In the genomic region with DNA sequence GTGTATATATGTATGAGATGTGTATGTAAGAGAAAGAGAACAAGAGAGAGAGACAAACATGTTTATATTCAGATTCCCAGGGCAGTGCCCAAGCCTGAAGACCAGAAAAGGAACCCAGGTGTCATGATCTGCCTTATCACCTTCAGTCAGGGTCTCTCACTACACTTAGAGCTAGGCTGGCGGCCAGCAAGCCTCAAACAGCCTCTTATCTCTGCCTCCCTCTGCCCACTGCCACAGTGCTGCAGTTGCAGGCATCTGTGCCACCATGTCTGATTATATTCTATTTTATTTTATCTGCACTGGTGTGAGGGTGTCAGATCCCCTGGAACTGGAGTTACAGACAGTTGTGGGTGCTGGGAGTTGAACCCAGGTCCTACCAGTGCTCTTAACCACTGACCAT, we compare ENCODE assay signal across 20 mouse cellular contexts. TPM values are rescaled to one million over a fixed set of nuclear protein-coding genes. Genes with fewer than 3 reads are reported as not detected.
A peak's percentile ranks its signal among the peaks of the same experiment; 100 is the strongest.
DNase-seq lines count a peak whose midpoint lies in the region; ATAC-seq and TF ChIP-seq lines count a peak whose summit lies in the region.
"Had no signal": no experiment of that assay in that cellular context is flagged by ENCODE, and none has a peak within 500 bp of the region (broad histone marks: within the 10 kb centered on the region; RNA-seq: fewer than 3 reads in every experiment).

No protein-coding gene starts in this region.

- ATAC-seq in lung, embryonic 15.5 days (ENCODE audit: borderline replicate concordance, extremely low read depth, low FRiP score, low TSS enrichment) = no peak
- ATAC-seq in liver, embryonic 11.5 days (replicated peaks; ENCODE audit: low FRiP score) = peak; percentile 67
- ATAC-seq in liver, postnatal 0 days = peak; percentile 41
- ATAC-seq in stomach, postnatal 0 days (ENCODE audit: low FRiP score, low TSS enrichment) = no peak
- ATAC-seq: forebrain, embryonic 13.5 days; midbrain, embryonic 13.5 days had no signal

- H3K4me2 ChIP-seq in lung, embryonic 15.5 days = no peak overlapping the region
- no peak overlapping the region for H3K4me2 ChIP-seq in liver, embryonic 11.5 days
- H3K4me2 ChIP-seq in liver, postnatal 0 days (ENCODE audit: low read depth, low read length) = no peak overlapping the region
- H3K4me2 ChIP-seq in stomach, postnatal 0 days (replicated peaks; ENCODE audit: low read depth) = no peak overlapping the region
- H3K4me2 ChIP-seq: forebrain, embryonic 13.5 days; hindbrain, embryonic 14.5 days; midbrain, embryonic 13.5 days had no signal

- no peaks in the 10 kb centered on the region for H3K27me3 ChIP-seq in lung, embryonic 15.5 days
- H3K27me3 ChIP-seq in liver, embryonic 11.5 days (replicated peaks; ENCODE audit: control insufficient read depth, insufficient read depth, low read length) = no peaks in the 10 kb centered on the region; the same call in 1 of the 2 replicates
- H3K27me3 ChIP-seq in liver, postnatal 0 days (ENCODE audit: insufficient read depth, low read length) = no peaks in the 10 kb centered on the region
- H3K27me3 ChIP-seq in stomach, postnatal 0 days (ENCODE audit: control insufficient read depth, insufficient read depth, low read length) = no peaks in the 10 kb centered on the region
- H3K27me3 ChIP-seq: forebrain, embryonic 13.5 days; midbrain, embryonic 13.5 days had no signal

- H3K4me1 ChIP-seq in lung, embryonic 15.5 days = peaks cover 22% of the 10 kb centered on the region; the same call in 1 of the 2 replicates
- no peaks in the 10 kb centered on the region for H3K4me1 ChIP-seq in liver, embryonic 11.5 days (replicated peaks; ENCODE audit: control insufficient read depth, insufficient read depth, low read length)
- H3K4me1 ChIP-seq in liver, postnatal 0 days (ENCODE audit: insufficient read depth) = no peaks in the 10 kb centered on the region
- H3K4me1 ChIP-seq in stomach, postnatal 0 days (replicated peaks; ENCODE audit: control insufficient read depth, insufficient read depth) = no peaks in the 10 kb centered on the region

- no peak overlapping the region for H3K4me3 ChIP-seq in lung, embryonic 15.5 days
- H3K4me3 ChIP-seq in liver, embryonic 11.5 days (ENCODE audit: low read depth, low read length) = no peak overlapping the region
- H3K4me3 ChIP-seq in liver, postnatal 0 days (ENCODE audit: low read depth, low read length) = no peak overlapping the region
- no peak overlapping the region for H3K4me3 ChIP-seq in stomach, postnatal 0 days (ENCODE audit: low read depth, low read length)
- H3K4me3 ChIP-seq: forebrain, embryonic 13.5 days; limb, embryonic 10.5 days; midbrain, embryonic 13.5 days had no signal

- peak overlapping the region; percentile 86; the same call in 1 of the 2 replicates for H3K27ac ChIP-seq in lung, embryonic 15.5 days
- no peak overlapping the region for H3K27ac ChIP-seq in liver, embryonic 11.5 days (ENCODE audit: low read depth, low read length)
- no peak overlapping the region for H3K27ac ChIP-seq in liver, postnatal 0 days (ENCODE audit: low read depth)
- H3K27ac ChIP-seq in stomach, postnatal 0 days (replicated peaks) = 0 out of 2 replicates have a peak overlapping the region, but pooled peaks have one; percentile 8
- H3K27ac ChIP-seq: forebrain, embryonic 13.5 days; hindbrain, embryonic 14.5 days; kidney, postnatal 0 days; limb, embryonic 10.5 days; macrophage; midbrain, embryonic 13.5 days had no signal

- TF ChIP-seq EP300 in liver, postnatal 0 days (IDR thresholded peaks at IDR 0.05; ENCODE audit: low read depth) = peak; percentile 25; the same call in 1 of the 2 replicates
- no peak for TF ChIP-seq EP300 in stomach, postnatal 0 days (optimal IDR thresholded peaks at IDR 0.05)

- TF ChIP-seq CTCF in liver, postnatal 0 days (IDR thresholded peaks at IDR 0.05; ENCODE audit: low read depth) = no peak
- TF ChIP-seq CTCF in stomach, postnatal 0 days (IDR thresholded peaks at IDR 0.05; ENCODE audit: low read depth) = no peak

- DNase-seq in lung, postnatal 36 days = no peak
- DNase-seq in liver, embryonic 11.5 days (ENCODE audit: low spot score) = no peak
- DNase-seq in liver, postnatal 0 days = no peak
- no peak for DNase-seq in stomach, postnatal 0 days (ENCODE audit: low spot score)
- DNase-seq in cerebellum, postnatal 14 days = no peak
- no peak for DNase-seq in adrenal gland, adult 18-20 months (ENCODE audit: low spot score in 2 of 2)
- DNase-seq: adrenal gland, postnatal 25 days; cerebellum, adult 9-10 months; gastrocnemius, postnatal 36 days; heart, postnatal 36 days; kidney, adult 2 months; right cerebral cortex, postnatal 14 days; thymus, postnatal 25 days had no signal

- H3K9me3 ChIP-seq in lung, embryonic 15.5 days = no peaks in the 10 kb centered on the region
- no peaks in the 10 kb centered on the region for H3K9me3 ChIP-seq in liver, embryonic 11.5 days (ENCODE audit: control insufficient read depth, low read length)
- no peaks in the 10 kb centered on the region for H3K9me3 ChIP-seq in liver, postnatal 0 days (ENCODE audit: low read length)
- no peaks in the 10 kb centered on the region for H3K9me3 ChIP-seq in stomach, postnatal 0 days (ENCODE audit: control insufficient read depth, low read length)
- H3K9me3 ChIP-seq: forebrain, embryonic 13.5 days; limb, embryonic 10.5 days; midbrain, embryonic 13.5 days had no signal

- H3K36me3 ChIP-seq in lung, embryonic 15.5 days = no peaks in the 10 kb centered on the region
- no peaks in the 10 kb centered on the region for H3K36me3 ChIP-seq in liver, embryonic 11.5 days (ENCODE audit: control insufficient read depth, insufficient read depth, low read length)
- no peaks in the 10 kb centered on the region for H3K36me3 ChIP-seq in liver, postnatal 0 days (replicated peaks; ENCODE audit: insufficient read depth, low read length)
- no peaks in the 10 kb centered on the region for H3K36me3 ChIP-seq in stomach, postnatal 0 days (ENCODE audit: control insufficient read depth, insufficient read depth, low read length)
- H3K36me3 ChIP-seq: limb, embryonic 10.5 days; midbrain, embryonic 13.5 days had no signal

- WGBS in lung, embryonic 15.5 days = 47% methylated on average over 1 of the region's 1 CpGs
- WGBS in liver, embryonic 11.5 days = 28% methylated on average over 1 of the region's 1 CpGs
- 50% methylated on average over 1 of the region's 1 CpGs for WGBS in liver, postnatal 0 days (ENCODE audit: insufficient replicate concordance)
- WGBS in stomach, postnatal 0 days = 82% methylated on average over 1 of the region's 1 CpGs

- H3K9ac ChIP-seq in lung, embryonic 15.5 days = no peak overlapping the region
- H3K9ac ChIP-seq in liver, embryonic 11.5 days (ENCODE audit: low read depth, low read length) = no peak overlapping the region
- H3K9ac ChIP-seq in liver, postnatal 0 days (replicated peaks) = no peak overlapping the region
- no peak overlapping the region for H3K9ac ChIP-seq in stomach, postnatal 0 days (ENCODE audit: low read length)
- H3K9ac ChIP-seq: forebrain, embryonic 13.5 days; hindbrain, embryonic 14.5 days; midbrain, embryonic 13.5 days had no signal

RNA-seq across cellular contexts. Expression of a gene that starts 25.0 kb away (rescaled TPM):
- polyA plus RNA-seq in lung, embryonic 15.5 days (2015; fragmentation: Nextera tagmentation; extraction: Ambion mirVana) = 1.1 and 1.4 TPM in 2 replicates
- 2.1 and 2.3 TPM in 2 replicates for polyA plus RNA-seq in liver, embryonic 11.5 days (2014; fragmentation: Nextera tagmentation; extraction: Ambion mirVana)
- polyA plus RNA-seq in liver, postnatal 0 days (2015; fragmentation: Nextera tagmentation; extraction: Ambion mirVana) = 6.7 and 8.4 TPM in 2 replicates
- polyA plus RNA-seq in stomach, postnatal 0 days (2015; fragmentation: Nextera tagmentation; extraction: Ambion mirVana) = 23.0 and 23.5 TPM in 2 replicates
- total RNA-seq in adrenal gland, adult 18-20 months (2021) = 1 to 10 TPM; 2.1 to 2.4 TPM
- polyA plus RNA-seq: macrophage had no signal

Comparison
In these comparisons a context has a peak if more than half of its experiments do, and no peak if none do; other contexts are left out.
1. ATAC-seq: peak in liver, embryonic 11.5 days (single experiment) and liver, postnatal 0 days (single experiment); none in lung, embryonic 15.5 days (single experiment) and stomach, postnatal 0 days (single experiment).
2. H3K27ac ChIP-seq: peak in lung, embryonic 15.5 days (single experiment) and stomach, postnatal 0 days (single experiment); none in liver, embryonic 11.5 days (single experiment) and liver, postnatal 0 days (single experiment).